Mouse (Mus musculus) liver, adult 10 weeks (tissue): ENCODE data around the gene Gm3182. TPM values are rescaled to one million over a fixed set of nuclear protein-coding genes. Genes with fewer than 3 reads are reported as not detected.

Experiments
- polyA plus RNA-seq: library from polyadenylated mRNA; stranded (reverse); fragments of 350-450 nt; fragmentation: Illumina TruSeq; extraction: RNeasy Lipid Tissue Mini Kit (QIAGEN cat#74804); gene quantifications from one replicate; pipeline ENCODE4 v1.2.3, GENCODE M21; 2014; ENCODE audit warnings: low read depth, low replicate concordance

The Gm3182 gene
- not detected for polyA plus RNA-seq

DNA sequence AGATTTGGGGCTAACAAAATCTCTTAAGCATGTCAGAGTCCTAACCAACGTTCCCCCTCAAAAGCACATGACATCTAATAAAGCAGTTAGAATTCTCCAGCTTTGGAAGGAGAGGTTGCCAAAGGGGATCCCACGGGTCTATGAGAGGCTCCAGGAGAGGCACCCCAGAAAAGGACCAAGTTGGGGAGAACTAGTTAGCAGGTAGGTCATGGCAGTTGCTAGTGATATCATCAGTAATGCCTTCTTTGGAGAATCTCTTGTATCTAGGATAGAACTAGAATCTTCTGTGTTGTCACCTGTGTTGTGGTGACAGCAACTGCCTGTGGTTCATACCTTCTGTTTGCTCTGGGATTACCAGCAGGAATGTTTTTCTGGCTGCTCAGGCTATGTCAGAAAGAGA lies at the start of gene Gm3182:
Gene Gm3182, plus strand, starts transcription at position 301 of the 400 bp plus-strand sequence.

Other genes with a start within 250 kb of the Gm3182 start
- gene Gm3138, start 232.1 kb upstream of the Gm3182 start, polyA plus RNA-seq = not detected
- gene Gm3149, start 164.5 kb upstream of the Gm3182 start, polyA plus RNA-seq = not detected
- not detected for gene 2610042L04Rik, start 147.0 kb upstream of the Gm3182 start, polyA plus RNA-seq
- gene Gm3159, start 84.2 kb upstream of the Gm3182 start, polyA plus RNA-seq = not detected
- gene Gm3164, start 66.3 kb upstream of the Gm3182 start, polyA plus RNA-seq = not detected
- not detected for gene Gm3173, start 50.8 kb upstream of the Gm3182 start, polyA plus RNA-seq
- gene Gm3047, start 73.7 kb downstream of the Gm3182 start, polyA plus RNA-seq = not detected
- not detected for gene Gm8159, start 150.6 kb downstream of the Gm3182 start, polyA plus RNA-seq
- not detected for gene Gm3239, start 182.4 kb downstream of the Gm3182 start, polyA plus RNA-seq
- gene Gm7876, start 227.5 kb downstream of the Gm3182 start, polyA plus RNA-seq = not detected
- not detected for gene Gm3252, start 245.0 kb downstream of the Gm3182 start, polyA plus RNA-seq